Comparison of ENCODE assay signal across 12 mouse cellular contexts in genomic region chr11:63968388-63969035, GRCm38 (mm10). TPM values are rescaled to one million over a fixed set of nuclear protein-coding genes. Genes with fewer than 3 reads are reported as not detected.
DNase-seq lines count a peak whose midpoint lies in the region; ATAC-seq and TF ChIP-seq lines count a peak whose summit lies in the region.
"Had no signal": no experiment of that assay in that cellular context is flagged by ENCODE, and none has a peak within 500 bp of the region (broad histone marks: within the 10 kb centered on the region; RNA-seq: fewer than 3 reads in every experiment).

No protein-coding gene starts in this region.

- H3K27me3 ChIP-seq in embryonic facial prominence, embryonic 13.5 days: no peaks in the 10 kb centered on the region
- no peaks in the 10 kb centered on the region for H3K27me3 ChIP-seq in liver, embryonic 11.5 days (replicated peaks; ENCODE audit: control insufficient read depth, insufficient read depth, low read length)
- H3K27me3 ChIP-seq in midbrain, embryonic 15.5 days (replicated peaks): no peaks in the 10 kb centered on the region

- peak; percentile 40 for DNase-seq in brain, embryonic 14.5 days (ENCODE audit: low read depth)
- no peak for DNase-seq in liver, embryonic 11.5 days (ENCODE audit: low spot score)
- no peak for DNase-seq in left cerebral cortex, adult 8-10 months (ENCODE audit: low spot score in 2 of 2)
- DNase-seq in lung, postnatal 25 days (ENCODE audit: low spot score): no peak
- no peak for DNase-seq in cerebellum, adult 11 months
- DNase-seq: cerebellum, adult 18-20 months; heart, postnatal 4 days; spleen, adult 18-20 months; thymus, postnatal 4 days had no signal

- H3K4me3 ChIP-seq in embryonic facial prominence, embryonic 13.5 days: no peak overlapping the region
- H3K4me3 ChIP-seq in liver, embryonic 11.5 days (ENCODE audit: low read depth, low read length): no peak overlapping the region
- H3K4me3 ChIP-seq in midbrain, embryonic 15.5 days: no peak overlapping the region

- no peak overlapping the region for H3K4me2 ChIP-seq in embryonic facial prominence, embryonic 13.5 days
- peak overlapping the region; percentile 38 for H3K4me2 ChIP-seq in liver, embryonic 11.5 days
- H3K4me2 ChIP-seq in midbrain, embryonic 15.5 days: no peak overlapping the region

- H3K27ac ChIP-seq in embryonic facial prominence, embryonic 13.5 days: 0 out of 2 replicates have a peak overlapping the region, but pooled peaks have one; percentile 12
- peak overlapping the region; percentile 81 for H3K27ac ChIP-seq in liver, embryonic 11.5 days (ENCODE audit: low read depth, low read length)
- peak overlapping the region; percentile 70 for H3K27ac ChIP-seq in midbrain, embryonic 15.5 days
- H3K27ac ChIP-seq: kidney, postnatal 0 days had no signal

- no peak overlapping the region for H3K9ac ChIP-seq in embryonic facial prominence, embryonic 13.5 days
- H3K9ac ChIP-seq in liver, embryonic 11.5 days (ENCODE audit: low read depth, low read length): 0 out of 2 replicates have a peak overlapping the region, but pooled peaks have one; percentile 7
- H3K9ac ChIP-seq in midbrain, embryonic 15.5 days: no peak overlapping the region

- no peak for TF ChIP-seq POLR2A in brain, embryonic 14.5 days (IDR thresholded peaks at IDR 0.05; ENCODE audit: borderline replicate concordance, extremely low read depth, insufficient read depth, insufficient read length, poor library complexity, severe bottlenecking)

- 39% methylated on average over 3 of the region's 3 CpGs for WGBS in embryonic facial prominence, embryonic 13.5 days
- WGBS in liver, embryonic 11.5 days: 26% methylated on average over 3 of the region's 3 CpGs
- WGBS in midbrain, embryonic 15.5 days: 29% methylated on average over 3 of the region's 3 CpGs

- peaks cover 14% of the 10 kb centered on the region for H3K36me3 ChIP-seq in embryonic facial prominence, embryonic 13.5 days
- H3K36me3 ChIP-seq in liver, embryonic 11.5 days (ENCODE audit: control insufficient read depth, insufficient read depth, low read length): peaks cover 5% of the 10 kb centered on the region; the same call in 1 of the 2 replicates
- H3K36me3 ChIP-seq in midbrain, embryonic 15.5 days (replicated peaks): no peaks in the 10 kb centered on the region; the same call in 1 of the 2 replicates

- no peak for TF ChIP-seq CTCF in brain, embryonic 14.5 days (IDR thresholded peaks at IDR 0.05; ENCODE audit: borderline replicate concordance, extremely low read depth, insufficient read depth, insufficient read length)

- no peak for ATAC-seq in embryonic facial prominence, embryonic 13.5 days (ENCODE audit: insufficient number of reproducible peaks, insufficient read depth, low FRiP score, low TSS enrichment, low read depth)
- ATAC-seq in liver, embryonic 11.5 days (replicated peaks; ENCODE audit: low FRiP score): peak; percentile 77
- ATAC-seq in midbrain, embryonic 15.5 days (replicated peaks): no peak

- H3K9me3 ChIP-seq in embryonic facial prominence, embryonic 13.5 days: no peaks in the 10 kb centered on the region
- no peaks in the 10 kb centered on the region for H3K9me3 ChIP-seq in liver, embryonic 11.5 days (ENCODE audit: control insufficient read depth, low read length)
- H3K9me3 ChIP-seq in midbrain, embryonic 15.5 days: no peaks in the 10 kb centered on the region

- peaks cover 41% of the 10 kb centered on the region for H3K4me1 ChIP-seq in embryonic facial prominence, embryonic 13.5 days
- H3K4me1 ChIP-seq in liver, embryonic 11.5 days (replicated peaks; ENCODE audit: control insufficient read depth, insufficient read depth, low read length): peaks cover 50% of the 10 kb centered on the region
- H3K4me1 ChIP-seq in midbrain, embryonic 15.5 days: peaks cover 14% of the 10 kb centered on the region

RNA-seq across cellular contexts. Expression of gene Hs3st3b1, which starts 46.4 kb away (rescaled TPM):
- polyA plus RNA-seq in brain, embryonic 14.5 days (2012; rRNA removed): 7.9 and 10.5 TPM in 2 replicates
- 15.9 and 18.5 TPM in 2 replicates for polyA plus RNA-seq in embryonic facial prominence, embryonic 13.5 days (2015; fragmentation: Nextera tagmentation; extraction: Ambion mirVana)
- polyA plus RNA-seq in liver, embryonic 11.5 days (2014; fragmentation: Nextera tagmentation; extraction: Ambion mirVana): 41.7 and 42.4 TPM in 2 replicates
- 13.0 and 14.2 TPM in 2 replicates for polyA plus RNA-seq in midbrain, embryonic 15.5 days (2015; fragmentation: Nextera tagmentation; extraction: Ambion mirVana)
- 1 to 10 TPM; 1.7 to 2.2 (median 1.8) TPM for total RNA-seq in left cerebral cortex, adult 8-10 months (2022)

Comparison
In these comparisons a context has a peak if more than half of its experiments do, and no peak if none do; other contexts are left out.
1. H3K27ac ChIP-seq: peak in every context shown above with its lines; median percentile 81 in liver, embryonic 11.5 days; 70 in midbrain, embryonic 15.5 days; 12 in embryonic facial prominence, embryonic 13.5 days.